14 mouse cellular contexts compared by ENCODE assay signal in genomic region chr5:66568002-66568401, GRCm38 (mm10). TPM values are rescaled to one million over a fixed set of nuclear protein-coding genes. Genes with fewer than 3 reads are reported as not detected.
A peak's percentile ranks its signal among the peaks of the same experiment; 100 is the strongest.
DNase-seq lines count a peak whose midpoint lies in the region; ATAC-seq and TF ChIP-seq lines count a peak whose summit lies in the region.
"Had no signal": no experiment of that assay in that cellular context is flagged by ENCODE, and none has a peak within 500 bp of the region (broad histone marks: within the 10 kb centered on the region; RNA-seq: fewer than 3 reads in every experiment).

No protein-coding gene starts in this region.

- no peaks in the 10 kb centered on the region for H3K27me3 ChIP-seq in heart, embryonic 10.5 days (ENCODE audit: insufficient read depth, poor library complexity, severe bottlenecking)
- H3K27me3 ChIP-seq in lung, postnatal 0 days (replicated peaks; ENCODE audit: insufficient read depth, low read length): no peaks in the 10 kb centered on the region
- no peaks in the 10 kb centered on the region for H3K27me3 ChIP-seq in intestine, postnatal 0 days (replicated peaks; ENCODE audit: control insufficient read depth, insufficient read depth, low read length)
- H3K27me3 ChIP-seq: forebrain, embryonic 12.5 days; liver, embryonic 12.5 days had no signal

- WGBS in heart, embryonic 10.5 days: 41% methylated on average over 5 of the region's 5 CpGs
- WGBS in lung, postnatal 0 days: 31% methylated on average over 5 of the region's 5 CpGs
- WGBS in intestine, postnatal 0 days: 67% methylated on average over 5 of the region's 5 CpGs

- peak; percentile 27 for ATAC-seq in lung, postnatal 0 days
- peak; percentile 92 for ATAC-seq in common myeloid progenitor, adult 5-6 weeks (replicated peaks; ENCODE audit: low read depth, poor library complexity, severe bottlenecking)
- no peak for ATAC-seq in intestine, postnatal 0 days
- ATAC-seq: liver, embryonic 12.5 days had no signal

- H3K9ac ChIP-seq in lung, postnatal 0 days (replicated peaks; ENCODE audit: low read depth): no peak overlapping the region
- no peak overlapping the region for H3K9ac ChIP-seq in intestine, postnatal 0 days (ENCODE audit: low read depth, low read length)
- H3K9ac ChIP-seq: forebrain, embryonic 12.5 days; liver, embryonic 12.5 days had no signal

- no peak for TF ChIP-seq CTCF in lung, postnatal 0 days (IDR thresholded peaks at IDR 0.05)
- TF ChIP-seq CTCF in intestine, postnatal 0 days (IDR thresholded peaks at IDR 0.05; ENCODE audit: low read depth): no peak

- no peaks in the 10 kb centered on the region for H3K36me3 ChIP-seq in heart, embryonic 10.5 days
- no peaks in the 10 kb centered on the region for H3K36me3 ChIP-seq in lung, postnatal 0 days (ENCODE audit: insufficient read depth, low read length)
- no peaks in the 10 kb centered on the region for H3K36me3 ChIP-seq in intestine, postnatal 0 days (ENCODE audit: control insufficient read depth, insufficient read depth)
- H3K36me3 ChIP-seq: forebrain, embryonic 12.5 days; hindbrain, embryonic 10.5 days; liver, embryonic 12.5 days had no signal

- peak; percentile 35; the same call in 1 of the 2 replicates for TF ChIP-seq EP300 in lung, postnatal 0 days (IDR thresholded peaks at IDR 0.05)

- H3K4me3 ChIP-seq in heart, embryonic 10.5 days: no peak overlapping the region
- no peak overlapping the region for H3K4me3 ChIP-seq in lung, postnatal 0 days (ENCODE audit: low read depth, low read length)
- H3K4me3 ChIP-seq in intestine, postnatal 0 days (ENCODE audit: low read depth, low read length): no peak overlapping the region
- H3K4me3 ChIP-seq: forebrain, embryonic 12.5 days; hindbrain, embryonic 10.5 days; liver, embryonic 12.5 days had no signal

- H3K27ac ChIP-seq in heart, embryonic 10.5 days: peak overlapping the region; percentile 42; the same call in 1 of the 2 replicates
- H3K27ac ChIP-seq in lung, postnatal 0 days (ENCODE audit: low read length): 0 out of 2 replicates have a peak overlapping the region, but pooled peaks have one; percentile 4
- H3K27ac ChIP-seq in intestine, postnatal 0 days (ENCODE audit: low read depth, low read length): no peak overlapping the region
- H3K27ac ChIP-seq: forebrain, embryonic 12.5 days; hindbrain, embryonic 10.5 days; liver, embryonic 12.5 days had no signal

- no peak for DNase-seq in heart, embryonic 10.5 days (ENCODE audit: low spot score)
- DNase-seq in heart, postnatal 36 days: no peak
- no peak for DNase-seq in lung, postnatal 0 days (ENCODE audit: low spot score)
- no peak for DNase-seq in lung, postnatal 10 days
- DNase-seq in induced T-regulatory cell, adult 2 months (ENCODE audit: low read depth): peak; percentile 2
- DNase-seq: adrenal gland, postnatal 36 days; kidney, postnatal 25 days; right cerebral cortex, postnatal 14 days had no signal

- no peak overlapping the region for H3K4me2 ChIP-seq in lung, postnatal 0 days (replicated peaks; ENCODE audit: low read depth, low read length)
- H3K4me2 ChIP-seq in intestine, postnatal 0 days (replicated peaks; ENCODE audit: low read depth): no peak overlapping the region
- H3K4me2 ChIP-seq: forebrain, embryonic 12.5 days; liver, embryonic 12.5 days had no signal

- intact Hi-C loops in heart, postnatal 36 days (cut with DNase I): loop anchor here (5.0 kb wide), 1 partner anchor 96 kb away; no protein-coding TSS in a partner anchor

- H3K9me3 ChIP-seq in heart, embryonic 10.5 days: no peaks in the 10 kb centered on the region
- no peaks in the 10 kb centered on the region for H3K9me3 ChIP-seq in lung, postnatal 0 days (ENCODE audit: low read length)
- no peaks in the 10 kb centered on the region for H3K9me3 ChIP-seq in intestine, postnatal 0 days (ENCODE audit: control insufficient read depth)
- H3K9me3 ChIP-seq: forebrain, embryonic 12.5 days; hindbrain, embryonic 10.5 days; liver, embryonic 12.5 days had no signal

- H3K4me1 ChIP-seq in heart, embryonic 10.5 days: peaks cover 32% of the 10 kb centered on the region
- H3K4me1 ChIP-seq in lung, postnatal 0 days (ENCODE audit: insufficient read depth, low read depth, low read length): peaks cover 16% of the 10 kb centered on the region
- H3K4me1 ChIP-seq in intestine, postnatal 0 days (replicated peaks; ENCODE audit: control insufficient read depth, insufficient read depth, low read length): no peaks in the 10 kb centered on the region

RNA-seq across cellular contexts. Expression of gene Apbb2, which starts 50.6 kb away (rescaled TPM):
- 25.1 and 28.9 TPM in 2 replicates for polyA plus RNA-seq in heart, embryonic 10.5 days (2016; fragmentation: Nextera tagmentation; extraction: Ambion mirVana)
- 10 to 100 TPM; 37.3 to 52.7 TPM for total RNA-seq in heart, postnatal 36 days (2021)
- polyA plus RNA-seq in lung, postnatal 0 days (2015; fragmentation: Nextera tagmentation; extraction: Ambion mirVana): 48.9 and 50.4 TPM in 2 replicates
- total RNA-seq in common myeloid progenitor, adult 5-6 weeks (2017): 0.73 and 0.87 TPM in 2 replicates
- 18.7 and 21.7 TPM in 2 replicates for polyA plus RNA-seq in intestine, postnatal 0 days (2015; fragmentation: Nextera tagmentation; extraction: Ambion mirVana)
- total RNA-seq: MEL had no signal
